Mouse (Mus musculus) E14TG2a.4 (cell line): ENCODE measurements at regions not wholly inside any gene's neighbourhood (a gene's known extent, or its start where the extent isn't known, plus 50 kb on each side); places are given as distances from the start of the nearest gene placed in this dataset.

ENCODE experiments used
- H3K27me3 ChIP-seq: 2 replicates; pipeline ENCODE4 v1.6.1; 2014; ENCODE audit warnings: low read length, control low read depth; ENCODE audit not compliant: insufficient read depth
- H3K36me3 ChIP-seq: 2 replicates; pipeline ENCODE4 v1.6.1; 2014; ENCODE audit warnings: low read length, control low read depth; ENCODE audit not compliant: insufficient read depth
- H3K4me1 ChIP-seq: replicated peaks from 2 replicates; pipeline ENCODE4 v1.6.1; 2014; ENCODE audit warnings: low read depth, low read length, control low read depth
- H3K4me3 ChIP-seq: replicated peaks from 2 replicates; pipeline ENCODE4 v1.5.1; 2014; ENCODE audit warnings: mild to moderate bottlenecking, low read length
- H3K9me3 ChIP-seq: 2 replicates; pipeline ENCODE4 v1.6.1; 2014; ENCODE audit warnings: low read length, control low read depth
- CTCF ChIP-seq: conservative IDR thresholded peaks from 2 replicates; pipeline ENCODE4 v1.5.1; 2014; ENCODE audit warnings: low read length
- NANOG ChIP-seq: IDR thresholded peaks from 2 replicates; pipeline ENCODE4 v1.6.1; 2014; ENCODE audit warnings: borderline replicate concordance, low read length, mixed read lengths
- POU5F1 ChIP-seq: IDR thresholded peaks from 2 replicates; pipeline ENCODE4 v1.6.1; 2014; ENCODE audit warnings: low read length, borderline replicate concordance

DNA sequence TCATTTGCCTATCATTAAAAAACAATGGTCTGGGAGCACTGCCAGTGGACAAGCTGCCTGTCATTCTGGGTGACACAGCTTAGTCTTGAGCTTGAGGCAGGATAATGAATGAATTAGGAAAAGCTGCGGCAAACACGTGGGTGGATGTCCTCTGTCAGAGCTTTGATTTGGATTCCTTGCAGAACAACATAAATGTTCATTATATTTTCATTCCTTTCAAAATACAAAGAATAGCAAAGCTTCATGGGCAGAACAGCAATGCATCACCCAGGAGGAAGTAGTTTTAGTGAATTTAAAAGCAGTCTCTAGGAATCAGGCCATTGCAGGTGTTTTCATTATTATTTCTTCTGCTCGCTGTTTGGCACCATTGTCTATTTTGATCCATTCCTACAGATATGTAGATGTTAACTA lies 324.3 kb upstream of the Lrrc7 start:
- no peaks in the 10 kb centered on the region for H3K27me3 ChIP-seq
- H3K36me3 ChIP-seq: no peaks in the 10 kb centered on the region
- H3K9me3 ChIP-seq: no peaks in the 10 kb centered on the region
- no peak overlapping the region for H3K4me3 ChIP-seq
- no peak for TF ChIP-seq NANOG
- TF ChIP-seq POU5F1: no peak
- no peak for TF ChIP-seq CTCF
- H3K4me1 ChIP-seq: no peaks in the 10 kb centered on the region
